Mouse (Mus musculus): ENCODE measurements around the gene Plcb1.

The Plcb1 gene

GRCm38 (mm10) chr2:134838888-134839287 is 53.0 kb downstream of the Plcb1 start:
- no peak for DNase-seq

GRCm38 (mm10) chr2:134842883-134843282 is 57.0 kb downstream of the Plcb1 start:
- no peak for DNase-seq

DNA sequence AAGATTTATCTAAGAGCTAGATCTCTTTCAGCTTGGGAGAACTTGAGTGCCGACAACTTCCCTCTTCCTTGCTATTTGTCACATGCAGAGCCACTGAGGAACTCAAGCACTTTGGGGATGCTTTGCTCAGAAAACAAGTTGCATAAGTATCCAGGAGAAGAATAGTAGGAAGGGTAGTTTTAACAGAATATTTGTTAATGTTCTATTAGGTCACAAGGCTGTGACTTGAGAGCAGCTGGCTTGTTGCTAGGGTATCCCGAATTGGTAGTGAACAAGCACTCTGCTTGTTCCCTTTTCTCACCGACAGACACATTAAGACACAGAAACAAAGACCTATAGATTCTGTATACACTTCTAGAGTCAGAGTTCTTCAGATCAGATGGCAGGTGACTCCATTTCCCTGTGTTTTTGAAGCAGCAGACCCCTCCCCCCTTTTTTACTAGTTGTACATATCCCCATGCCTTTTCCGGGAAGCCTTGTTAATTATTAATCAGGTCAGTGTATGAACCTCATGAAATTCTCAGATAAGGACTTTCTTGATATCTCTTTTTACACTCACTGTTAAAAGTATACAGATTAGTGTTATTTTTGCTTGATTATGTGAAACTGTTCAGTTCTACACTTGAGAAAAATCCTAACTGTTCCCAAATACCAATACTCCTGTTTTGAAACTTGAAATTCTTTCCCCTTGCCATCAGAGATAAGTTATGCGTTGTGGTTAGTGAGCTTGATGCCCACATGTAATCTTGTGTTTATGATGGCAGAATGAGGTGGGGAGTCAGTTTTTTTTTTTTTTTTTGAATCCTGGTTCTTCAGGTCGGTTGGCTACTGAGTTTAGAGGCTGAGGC is 58.7 kb downstream of the Plcb1 start:
- DNase-seq, result no peak

GRCm38 (mm10) chr2:134845239-134845738 is 59.4 kb downstream of the Plcb1 start:
- DNase-seq, result no peak

GRCm38 (mm10) chr2:134846555-134846954 is 60.7 kb downstream of the Plcb1 start:
- DNase-seq, result no peak

GRCm38 (mm10) chr2:134851189-134852171 is 65.6 kb downstream of the Plcb1 start:
- DNase-seq, result no peak

DNA sequence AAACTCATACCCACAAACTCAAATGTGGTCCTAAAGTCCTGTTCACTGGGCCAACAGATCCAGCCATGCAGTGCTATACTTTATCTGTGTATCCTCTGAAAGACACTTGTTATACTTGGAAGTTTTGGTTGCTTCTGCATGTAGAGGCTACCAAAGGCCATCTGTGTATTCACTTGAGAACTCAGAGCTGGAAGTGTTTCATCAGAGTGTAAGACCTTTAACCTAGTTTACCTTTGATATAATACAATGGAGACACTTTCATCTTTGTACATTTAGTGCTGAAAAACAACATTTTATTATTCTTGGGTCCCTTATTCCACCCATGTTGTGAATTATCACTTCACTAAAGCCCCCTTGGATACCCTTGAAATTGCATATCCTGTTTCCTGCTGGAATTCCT is 70.4 kb downstream of the Plcb1 start:
- DNase-seq, result no peak

GRCm38 (mm10) chr2:134856691-134857090 is 70.8 kb downstream of the Plcb1 start:
- no peak for DNase-seq

GRCm38 (mm10) chr2:134864985-134865645 is 79.2 kb downstream of the Plcb1 start:
- peak; percentile 89 to 92 for DNase-seq

DNA sequence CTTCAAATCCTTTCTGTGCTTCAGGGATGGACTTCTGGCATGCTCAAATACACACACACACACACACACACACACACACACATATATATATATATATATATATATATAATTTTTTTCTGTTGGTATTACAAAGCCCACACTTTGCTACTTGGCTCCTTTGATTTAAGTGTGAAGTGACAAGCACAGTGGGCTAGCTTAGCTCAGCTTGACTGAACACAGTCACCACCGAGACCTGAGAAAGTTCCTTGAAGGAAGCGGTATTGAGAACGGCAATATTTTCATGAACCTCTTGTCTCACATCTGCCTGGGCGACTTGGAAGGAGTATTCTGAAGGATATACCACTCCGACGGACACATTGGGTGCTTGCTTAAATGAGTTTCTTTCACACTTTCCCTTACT is 81.5 kb downstream of the Plcb1 start:
- peak in 1 of 2 experiments; percentile 18 for DNase-seq

DNA sequence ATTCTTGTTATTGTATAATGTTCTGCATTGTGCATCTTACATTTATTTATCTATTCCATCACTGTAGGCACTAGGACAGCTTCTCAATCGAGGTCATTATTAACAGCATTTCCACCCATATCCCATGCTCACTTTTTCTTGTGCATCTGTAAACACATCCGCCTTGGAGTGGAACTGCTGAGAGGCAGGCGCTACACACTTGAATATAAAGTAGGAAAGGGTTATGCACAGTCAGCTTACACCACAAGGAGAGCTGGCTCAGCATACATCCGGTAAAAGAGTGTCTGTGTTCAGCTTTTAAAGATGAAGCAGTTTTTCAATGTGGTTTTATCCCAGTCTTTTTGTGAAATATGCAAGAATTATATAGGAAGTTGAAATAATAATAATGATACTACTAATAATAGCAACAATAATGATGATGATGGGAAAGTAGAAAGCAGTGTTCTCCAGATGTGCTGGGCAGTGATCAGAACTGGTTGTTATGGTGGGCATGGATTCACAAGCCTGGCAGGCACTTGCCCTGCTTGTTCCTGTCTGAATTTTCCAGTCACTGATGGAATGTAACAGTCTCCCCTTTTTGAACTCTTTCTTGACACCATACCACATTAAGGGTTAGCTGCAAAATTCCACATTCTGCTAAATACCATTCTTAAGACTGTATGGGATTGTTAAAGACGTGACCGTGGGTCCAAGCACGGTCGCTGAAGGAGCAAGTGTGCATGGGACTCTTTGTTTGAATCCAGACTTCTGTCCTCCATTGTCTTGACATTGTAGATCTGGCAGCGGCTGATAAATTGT is 86.0 kb downstream of the Plcb1 start:
- DNase-seq, result no peak

DNA sequence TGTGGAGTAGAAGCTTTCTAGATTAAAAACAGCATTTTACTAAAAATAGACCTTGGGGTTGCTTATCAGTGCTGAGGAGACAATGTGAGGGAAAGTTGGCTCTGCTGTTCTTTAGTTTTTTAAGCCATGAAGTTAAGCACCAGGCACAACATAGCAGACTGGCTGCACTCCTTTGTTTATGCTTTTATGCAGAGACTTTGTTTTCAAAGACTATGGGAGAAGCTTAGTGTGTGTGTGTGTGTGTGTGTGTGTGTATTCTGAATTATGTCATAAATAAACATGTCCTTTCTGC is 86.6 kb downstream of the Plcb1 start:
- no peak for DNase-seq

GRCm38 (mm10) chr2:134877148-134877547 is 91.3 kb downstream of the Plcb1 start:
- no peak for DNase-seq

GRCm38 (mm10) chr2:134891207-134891606 is 105.3 kb downstream of the Plcb1 start:
- DNase-seq, result no peak

DNA sequence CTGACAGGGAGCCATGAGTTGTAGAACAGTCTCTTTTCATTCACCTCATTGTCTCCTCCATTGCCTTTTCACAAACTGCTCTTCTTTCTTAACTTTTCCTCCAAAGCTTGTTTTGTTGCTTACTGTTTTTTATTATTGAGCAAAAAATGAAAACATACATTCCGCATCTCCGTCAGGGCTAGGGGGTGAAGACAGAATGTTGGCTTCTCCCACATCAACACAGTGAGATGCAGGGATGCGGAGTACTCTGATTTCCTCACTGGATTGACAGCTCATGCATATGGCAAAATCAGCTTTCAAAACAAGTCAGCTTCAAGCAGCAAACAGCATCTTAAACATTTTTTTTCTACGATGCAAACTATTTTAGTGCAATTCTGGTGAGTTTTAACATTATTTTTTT is 108.9 kb downstream of the Plcb1 start:
- DNase-seq, result no peak

GRCm38 (mm10) chr2:134896196-134896595 is 110.3 kb downstream of the Plcb1 start:
- no peak for DNase-seq

DNA sequence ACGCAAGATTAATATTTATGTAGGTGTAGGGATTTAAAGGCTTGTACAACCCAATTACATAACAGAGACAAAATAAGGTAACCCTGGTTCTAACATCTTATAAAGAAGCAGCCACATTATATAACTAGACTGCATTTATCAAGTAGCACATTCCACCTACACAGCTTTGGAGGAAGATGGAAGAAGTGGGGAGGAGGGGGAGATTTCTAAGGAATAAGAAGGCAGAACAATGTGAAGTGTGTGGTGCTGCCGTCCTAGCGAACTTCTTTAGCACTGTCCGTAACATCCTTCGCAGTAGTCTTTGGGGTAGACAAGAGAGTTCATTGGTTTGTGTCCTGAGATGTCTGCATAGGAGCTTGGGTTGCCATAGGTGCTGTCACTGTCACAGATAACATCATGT is 111.2 kb downstream of the Plcb1 start:
- DNase-seq, result no peak

- no peak for DNase-seq
Measured at GRCm38 (mm10) chr2:134901521-134901920, 115.7 kb downstream of the Plcb1 start.

- peak; percentile 93 to 95 for DNase-seq
Measured at GRCm38 (mm10) chr2:134910882-134911281, 125.0 kb downstream of the Plcb1 start.

GRCm38 (mm10) chr2:134911360-134911759 is 125.5 kb downstream of the Plcb1 start:
- no peak for DNase-seq

- peak; percentile 32 to 33 for DNase-seq
Measured at GRCm38 (mm10) chr2:134912616-134913015, 126.7 kb downstream of the Plcb1 start.

GRCm38 (mm10) chr2:134913542-134913941 is 127.7 kb downstream of the Plcb1 start:
- no peak for DNase-seq

Measured in cerebellum, postnatal 10 days (tissue).